Mouse (Mus musculus) hindbrain, embryonic 14.5 days (tissue): Measurements from ENCODE around the gene Rad51d. TPM values are rescaled to one million over a fixed set of nuclear protein-coding genes. Genes with fewer than 3 reads are reported as not detected.
A peak's percentile ranks its signal among the peaks of the same experiment; 100 is the strongest.

Experiments
- ATAC-seq: fragments of 200-750 bp; cut with Nextera tagmentation; 2 replicates; pipeline ENCODE4 v1.8.0; 2017; ENCODE audit warnings: moderate number of reproducible peaks, mild to moderate bottlenecking, moderate TSS enrichment, moderate library complexity; ENCODE audit not compliant: low FRiP score
- DNase-seq: peaks from one replicate; pipeline ENCODE4 v3.0.0-alpha.2; 2015; ENCODE audit warnings: low spot score
- H3K27ac ChIP-seq: fragments of 300-500 bp; sonication (generic); 2 replicates; pipeline ENCODE4 v1.5.1; 2014; ENCODE audit warnings: mild to moderate bottlenecking, moderate library complexity
- H3K27me3 ChIP-seq: fragments of 300-500 bp; sonication (generic); 2 replicates; pipeline ENCODE4 v1.6.1; 2014; ENCODE audit warnings: mild to moderate bottlenecking, low read length, mixed read lengths; ENCODE audit not compliant: control insufficient read depth, insufficient read depth
- H3K36me3 ChIP-seq: fragments of 300-500 bp; sonication (generic); replicated peaks from 2 replicates; pipeline ENCODE4 v1.6.1; 2014; ENCODE audit not compliant: control insufficient read depth, insufficient read depth
- H3K4me1 ChIP-seq: fragments of 300-500 bp; sonication (generic); replicated peaks from 2 replicates; pipeline ENCODE4 v1.6.1; 2014; ENCODE audit warnings: antibody characterized with exemption, low read length, mixed read lengths; ENCODE audit not compliant: control insufficient read depth, insufficient read depth
- H3K4me2 ChIP-seq: fragments of 300-500 bp; sonication (generic); replicated peaks from 2 replicates; pipeline ENCODE4 v1.6.1; 2014; ENCODE audit warnings: mild to moderate bottlenecking, moderate library complexity
- H3K4me3 ChIP-seq: fragments of 300-500 bp; sonication (generic); replicated peaks from 2 replicates; pipeline ENCODE4 v1.5.1; 2014; ENCODE audit warnings: mild to moderate bottlenecking, low read length
- H3K9ac ChIP-seq: fragments of 300-500 bp; sonication (generic); 2 replicates; pipeline ENCODE4 v1.6.1; 2014
- H3K9me3 ChIP-seq: fragments of 300-500 bp; sonication (generic); 2 replicates; pipeline ENCODE4 v1.6.1; 2016; ENCODE audit warnings: low read length; ENCODE audit not compliant: control insufficient read depth
- WGBS: fragments of 180-500 bp; shearing (Covaris S2); extraction: QIAGEN DNeasy Blood & Tissue Kit; methylation state at CpG from one replicate; pipeline ENCODE4 v1.1.7; 2014; 5-methylcytosine and 5-hydroxymethylcytosine counted together
- polyA plus RNA-seq: library from polyadenylated mRNA; unstranded; fragments of >200 nt; fragmentation: Nextera tagmentation; extraction: Ambion mirVana; gene quantifications from 2 replicates; pipeline ENCODE4 v1.2.1, GENCODE M21; 2014

The Rad51d gene
- polyA plus RNA-seq, 1 experiment from 2014 or later, result 14.3 TPM

DNA sequence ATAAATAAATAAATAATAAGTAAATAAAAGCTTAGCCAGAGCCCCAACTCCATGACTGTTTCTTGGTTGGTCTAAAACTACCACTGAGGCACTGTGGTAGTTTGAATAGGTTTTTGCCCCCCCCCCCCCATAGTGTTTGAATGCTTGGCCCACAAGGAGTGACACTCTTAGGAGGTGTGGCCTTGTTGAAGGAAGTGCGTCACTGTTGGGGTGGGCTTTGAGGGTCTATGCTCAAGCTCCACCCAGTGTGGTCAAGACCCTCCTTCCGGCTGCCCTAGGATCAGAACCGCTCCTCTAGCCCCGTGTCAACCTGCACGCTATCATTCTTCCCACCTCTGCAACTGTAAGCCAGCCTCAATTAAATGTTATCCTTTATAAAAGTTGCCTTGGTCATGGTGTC lies 14.8 kb downstream of the Rad51d start:
- 93% methylated on average over 5 of the region's 5 CpGs for WGBS
- ATAC-seq, result no peak
- no peaks in the 10 kb centered on the region for H3K27me3 ChIP-seq

DNA sequence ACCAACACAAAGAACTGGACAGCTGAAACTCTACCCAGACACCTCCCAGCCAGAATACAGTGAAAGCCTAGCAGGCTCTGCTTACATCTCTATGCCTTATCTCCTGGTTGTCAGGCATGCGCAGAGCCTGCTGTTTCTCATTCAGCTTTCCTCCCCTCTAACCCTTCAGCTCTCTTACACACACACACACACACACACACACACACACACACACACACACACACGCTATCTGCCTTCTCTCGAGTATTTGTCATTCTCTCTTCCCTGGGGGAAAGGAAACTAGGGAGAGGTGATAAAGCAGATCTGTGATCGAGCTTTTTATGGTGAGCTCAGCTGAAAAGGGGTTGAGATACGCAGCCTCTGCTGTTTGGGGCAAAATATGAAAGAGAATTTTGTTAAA lies 15.5 kb downstream of the Rad51d start:
- H3K27me3 ChIP-seq, result no peaks in the 10 kb centered on the region
- no peak overlapping the region for H3K9ac ChIP-seq
- no peaks in the 10 kb centered on the region; the same call in 1 of the 2 replicates for H3K4me1 ChIP-seq
- WGBS, result 78% methylated on average over 5 of the region's 5 CpGs
- DNase-seq (no peak), ATAC-seq (no peak)
- H3K4me2 ChIP-seq, result no peak overlapping the region
- peaks cover 7% of the 10 kb centered on the region; the same call in 1 of the 2 replicates for H3K36me3 ChIP-seq
- H3K9me3 ChIP-seq, result no peaks in the 10 kb centered on the region
- H3K27ac ChIP-seq, result no peak overlapping the region
- H3K4me3 ChIP-seq, result no peak overlapping the region

More for the DNA sequence above, 14.8 kb downstream of the Rad51d start:
- H3K36me3 ChIP-seq, result peaks cover 7% of the 10 kb centered on the region; the same call in 1 of the 2 replicates
- H3K4me1 ChIP-seq, result no peaks in the 10 kb centered on the region; the same call in 1 of the 2 replicates
- no peak overlapping the region for H3K9ac ChIP-seq
- no peak overlapping the region for H3K4me2 ChIP-seq
- no peak overlapping the region for H3K4me3 ChIP-seq
- DNase-seq, result no peak
- no peak overlapping the region for H3K27ac ChIP-seq
- no peaks in the 10 kb centered on the region for H3K9me3 ChIP-seq

DNA sequence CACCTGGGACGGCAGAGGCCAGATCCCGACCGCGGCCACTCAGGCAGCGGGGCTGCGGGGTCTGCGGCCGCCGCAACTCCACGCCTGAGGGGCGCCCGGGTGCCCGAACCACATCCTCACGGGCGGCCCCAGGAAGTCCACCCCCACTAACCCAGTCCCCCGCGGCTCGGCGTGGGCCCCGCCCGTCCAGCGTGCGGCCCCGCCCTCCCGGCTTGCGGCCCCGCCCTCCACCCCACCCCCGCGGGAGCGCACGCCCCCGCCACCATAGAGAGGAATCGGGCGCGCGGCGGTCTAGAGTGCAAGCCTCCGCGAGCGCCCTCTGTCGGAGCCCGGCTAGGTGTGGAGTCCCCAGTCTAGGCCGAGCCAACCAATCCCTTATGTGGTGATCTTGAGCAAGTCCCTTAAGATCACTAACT lies 19.4 kb downstream of the Rad51d start, which contains the start of gene Rffl:
Gene Rffl, minus strand, starts transcription at position 180 of the 416 bp plus-strand sequence.
- ATAC-seq, result peak; percentile 93

DNA sequence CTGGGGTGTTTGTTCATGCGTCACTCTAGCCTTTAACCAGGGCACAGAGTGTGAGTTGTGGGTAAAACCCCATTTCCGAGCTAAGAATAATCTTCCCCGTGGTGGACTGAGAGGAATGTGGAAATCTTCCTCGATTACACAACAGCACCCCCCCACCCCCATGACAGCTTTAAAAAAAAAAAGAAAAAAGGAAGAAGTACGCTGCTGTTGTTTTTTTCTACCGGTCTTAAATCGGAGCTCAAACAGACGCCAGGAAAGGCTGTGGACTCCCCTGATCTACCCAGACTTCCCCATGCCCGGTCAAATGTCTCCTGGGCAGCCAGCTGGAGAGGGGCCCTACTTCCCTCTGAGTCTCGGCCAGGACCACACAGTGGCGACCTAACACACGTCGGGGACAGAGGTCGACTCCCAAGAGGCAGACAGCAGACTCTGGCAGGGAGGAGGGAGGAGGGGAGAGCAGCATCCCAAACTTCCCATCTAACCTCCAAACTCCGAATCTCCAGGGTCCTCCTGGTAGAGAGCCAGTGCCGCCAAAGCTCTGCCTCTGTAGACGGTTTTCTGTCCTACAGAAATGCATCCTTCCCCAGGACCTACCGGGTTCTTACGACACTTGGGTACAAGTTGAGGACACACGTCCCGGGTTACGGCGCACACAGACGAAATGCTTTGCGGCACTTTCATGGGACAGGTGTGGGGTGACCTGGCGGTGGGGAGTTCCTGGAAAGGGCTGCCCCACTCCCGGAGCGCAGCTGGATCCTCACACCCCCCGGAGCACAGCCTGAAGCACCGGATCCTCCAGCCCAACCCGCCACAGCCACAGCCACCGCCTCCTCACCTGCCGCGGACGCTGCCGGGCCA lies 20.0 kb downstream of the Rad51d start:
- peak overlapping the region; percentile 84 for H3K4me2 ChIP-seq
- no peak overlapping the region for H3K27ac ChIP-seq
- no peaks in the 10 kb centered on the region for H3K27me3 ChIP-seq
- no peaks in the 10 kb centered on the region; the same call in 1 of the 2 replicates for H3K4me1 ChIP-seq
- H3K9me3 ChIP-seq, result no peaks in the 10 kb centered on the region
- DNase-seq, result no peak
- 6% methylated on average over 36 of the region's 36 CpGs for WGBS
- H3K36me3 ChIP-seq, result no peaks in the 10 kb centered on the region
- H3K9ac ChIP-seq, result peak overlapping the region; percentile 77
- ATAC-seq, result peak; percentile 21; the same call in 1 of the 2 replicates
- peak overlapping the region; percentile 73 for H3K4me3 ChIP-seq

More for the DNA sequence above, 19.4 kb downstream of the Rad51d start, which contains the start of gene Rffl:
- DNase-seq, result peak; percentile 94
- 1% methylated on average over 22 of the region's 43 CpGs for WGBS
- H3K4me1 ChIP-seq, result no peaks in the 10 kb centered on the region; the same call in 1 of the 2 replicates
- peak within 1 kb of the TSS; percentile 73 for H3K4me3 ChIP-seq
- no peak within 1 kb of the TSS for H3K27ac ChIP-seq
- H3K9ac ChIP-seq, result peak within 1 kb of the TSS; percentile 77
- no peaks in the 10 kb centered on the region for H3K36me3 ChIP-seq
- no peaks in the 10 kb centered on the region for H3K27me3 ChIP-seq
- no peaks in the 10 kb centered on the region for H3K9me3 ChIP-seq
- H3K4me2 ChIP-seq, result peak within 1 kb of the TSS; percentile 84

DNA sequence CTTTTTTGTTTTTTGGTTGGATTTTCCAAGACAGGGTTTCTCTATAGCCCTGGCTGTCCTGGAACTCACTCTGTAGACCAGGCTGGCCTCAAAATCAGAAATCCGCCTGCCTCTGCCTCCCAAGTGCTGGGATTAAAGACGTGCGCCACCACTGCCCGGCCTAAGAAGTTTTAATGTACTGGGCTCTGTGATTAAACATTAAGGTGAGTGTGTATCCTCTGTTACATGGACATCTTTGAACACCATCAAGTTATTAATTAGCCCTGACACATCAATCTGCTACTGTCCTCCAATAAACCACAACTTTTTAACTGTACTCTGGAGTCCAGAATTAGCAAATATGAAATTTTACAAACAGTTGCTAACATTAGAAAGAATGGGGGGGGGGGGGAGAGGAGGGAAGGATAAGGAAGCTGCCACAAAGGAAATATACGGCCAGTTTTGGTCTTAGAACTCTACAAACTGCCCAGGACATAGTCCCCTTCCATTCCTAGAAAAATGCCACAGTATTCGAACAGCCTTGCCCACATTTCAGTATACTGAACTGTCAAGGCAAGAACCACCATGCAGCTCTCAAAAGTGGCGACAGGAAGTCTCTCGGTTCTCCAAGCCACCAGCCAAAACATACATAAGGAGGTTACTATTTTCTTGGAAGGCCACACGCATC lies 20.8 kb downstream of the Rad51d start:
- Histone ChIP-seq H3K27me3 (no peaks in the 10 kb centered on the region), H3K4me2 (peak overlapping the region; percentile 84), H3K9me3 (no peaks in the 10 kb centered on the region), H3K27ac (no peak overlapping the region), H3K4me1 (no peaks in the 10 kb centered on the region; the same call in 1 of the 2 replicates), H3K9ac (no peak overlapping the region), H3K36me3 (no peaks in the 10 kb centered on the region), H3K4me3 (peak overlapping the region; percentile 73; the same call in 1 of the 2 replicates)
- DNase-seq, result no peak
- no peak for ATAC-seq
- 75% methylated on average over 9 of the region's 9 CpGs for WGBS

DNA sequence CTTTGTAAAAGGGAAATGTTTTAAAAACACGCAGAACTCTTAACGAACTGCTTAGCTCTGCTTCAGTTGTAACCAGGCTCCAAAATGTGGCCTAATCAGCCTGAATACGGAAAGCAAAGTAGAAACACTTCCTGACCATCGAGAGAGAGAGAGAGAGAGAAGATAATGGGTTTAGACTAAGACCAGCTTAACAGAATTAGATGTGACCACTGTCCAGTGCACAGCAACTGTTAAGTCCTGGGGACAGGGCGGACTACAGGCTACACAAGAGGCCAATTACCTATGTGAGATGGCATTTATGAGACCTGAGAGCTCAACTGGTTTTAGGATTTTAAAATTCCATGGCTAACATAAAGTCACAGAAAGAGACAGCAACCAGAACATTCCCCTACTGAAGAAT lies 22.5 kb downstream of the Rad51d start:
- Histone ChIP-seq H3K4me1 (peaks cover 7% of the 10 kb centered on the region), H3K4me3 (no peak overlapping the region), H3K9ac (no peak overlapping the region), H3K27me3 (no peaks in the 10 kb centered on the region), H3K9me3 (no peaks in the 10 kb centered on the region), H3K4me2 (no peak overlapping the region), H3K36me3 (no peaks in the 10 kb centered on the region), H3K27ac (no peak overlapping the region)
- DNase-seq, result no peak
- no peak for ATAC-seq
- WGBS, result 84% methylated on average over 5 of the region's 5 CpGs

DNA sequence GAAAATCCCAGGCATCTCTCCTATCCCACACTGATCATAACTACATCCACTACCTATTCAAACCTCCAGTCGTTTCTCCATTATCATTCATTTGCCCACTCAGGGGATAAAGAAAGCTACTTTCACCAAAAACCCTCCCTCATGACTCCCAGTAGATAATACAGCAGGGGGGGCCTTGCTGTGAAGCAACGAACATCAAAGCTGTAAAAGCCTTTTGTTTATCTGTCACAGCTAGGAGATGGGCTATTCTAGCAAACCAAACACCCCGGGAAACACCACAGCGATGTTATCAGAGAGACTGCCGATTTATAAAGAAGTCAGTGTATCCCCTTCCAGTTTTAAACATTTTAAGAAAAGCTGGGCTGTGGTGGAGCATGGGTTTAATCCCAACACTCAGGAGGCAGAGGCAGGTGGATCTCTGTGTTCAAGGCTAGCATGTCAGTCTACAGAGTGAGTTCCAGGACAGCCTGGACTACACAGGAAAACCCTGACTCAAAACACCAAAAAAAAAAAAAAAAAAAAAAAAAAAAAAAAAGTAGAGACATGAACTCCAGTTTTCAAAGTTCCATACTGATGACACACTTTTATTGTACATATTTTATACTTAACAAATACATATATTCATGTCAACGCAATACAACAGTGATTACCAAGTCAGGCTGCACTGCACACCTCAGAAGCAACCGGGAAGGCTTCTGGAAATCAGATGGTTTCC lies 23.4 kb downstream of the Rad51d start:
- Histone ChIP-seq H3K4me2 (no peak overlapping the region), H3K4me1 (peaks cover 7% of the 10 kb centered on the region), H3K27me3 (no peaks in the 10 kb centered on the region), H3K4me3 (no peak overlapping the region), H3K9me3 (no peaks in the 10 kb centered on the region), H3K9ac (no peak overlapping the region), H3K36me3 (no peaks in the 10 kb centered on the region), H3K27ac (no peak overlapping the region)
- DNase-seq, result no peak
- no peak for ATAC-seq
- 25% methylated on average over 7 of the region's 7 CpGs for WGBS

DNA sequence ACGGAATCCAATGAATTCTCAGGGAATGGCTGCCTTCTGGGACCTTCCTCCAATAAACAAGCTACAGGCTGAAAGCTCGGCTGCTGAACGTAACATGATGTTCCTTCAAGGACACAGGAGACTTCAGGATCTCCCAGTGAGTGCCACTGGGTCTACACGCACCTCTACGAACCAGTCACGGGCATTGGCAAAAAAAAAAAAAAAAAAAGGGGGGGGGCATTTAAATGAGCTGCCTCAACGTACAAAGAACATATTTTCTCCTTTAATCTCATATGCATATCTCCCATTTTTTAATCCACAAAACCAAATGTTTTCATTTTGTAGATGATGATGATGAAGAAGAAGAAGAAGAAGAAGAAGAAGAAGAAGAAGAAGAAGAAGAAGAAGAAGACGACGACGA lies 24.5 kb downstream of the Rad51d start:
- WGBS, result 81% methylated on average over 10 of the region's 10 CpGs
- no peak overlapping the region for H3K9ac ChIP-seq
- no peak overlapping the region for H3K4me2 ChIP-seq
- no peak overlapping the region for H3K4me3 ChIP-seq
- DNase-seq (no peak), ATAC-seq (no peak)
- no peaks in the 10 kb centered on the region for H3K36me3 ChIP-seq
- H3K4me1 ChIP-seq, result peaks cover 7% of the 10 kb centered on the region
- no peaks in the 10 kb centered on the region for H3K9me3 ChIP-seq
- no peak overlapping the region for H3K27ac ChIP-seq
- no peaks in the 10 kb centered on the region for H3K27me3 ChIP-seq
